Mouse (Mus musculus): ENCODE measurements around the gene Xxylt1.

DNA sequence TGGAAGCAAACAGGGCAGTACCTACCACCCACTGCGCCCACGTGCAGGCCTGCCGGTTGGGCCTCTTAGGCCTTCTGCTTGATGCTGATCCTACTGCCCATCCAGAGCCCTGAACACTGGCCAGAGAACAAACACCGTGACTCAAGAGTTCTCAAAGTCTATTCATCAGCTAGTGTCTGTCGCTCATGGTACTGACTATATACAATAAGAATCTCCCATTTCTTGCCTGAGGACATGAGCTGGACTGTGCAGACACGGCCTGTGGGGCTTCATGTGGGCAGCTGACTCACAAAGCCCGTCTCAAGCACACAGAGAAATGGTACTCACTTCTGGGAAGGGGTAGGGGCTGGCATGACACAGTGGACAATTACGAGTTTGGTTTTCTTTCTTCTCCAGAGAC lies 125.1 kb downstream of the Xxylt1 start:
- TF ChIP-seq GATA1 (IDR thresholded peaks at IDR 0.05; ENCODE audit: borderline replicate concordance, low read length) (no peak), FLI1 (IDR thresholded peaks at IDR 0.05; ENCODE audit: low read length) (no peak)

Data from megakaryocyte, embryonic 14.5 days (primary cell).